Mouse (Mus musculus) forebrain, postnatal 0 days (tissue): ENCODE measurements around the gene Suox. TPM values are rescaled to one million over a fixed set of nuclear protein-coding genes. Genes with fewer than 3 reads are reported as not detected.
"Not testable (repeated sequence)": the region's sequence is repeated elsewhere in the genome, so short reads cannot be mapped to it uniquely, and the experiment has no call there.

Experiments used
- ATAC-seq: fragments of 200-750 bp; cut with Nextera tagmentation; 2 replicates; pipeline ENCODE4 v1.8.0; 2017; ENCODE audit warnings: mild to moderate bottlenecking, moderate library complexity
- DNase-seq: peaks from one replicate; pipeline ENCODE4 v3.0.0-alpha.2; 2015
- H3K27ac ChIP-seq: fragments of 300-500 bp; sonication (generic); 2 replicates; pipeline ENCODE4 v1.5.1; 2014; ENCODE audit warnings: low read depth, mild to moderate bottlenecking, antibody characterized with exemption, low read length, moderate library complexity, mixed read lengths
- H3K27me3 ChIP-seq: fragments of 300-500 bp; sonication (generic); 2 replicates; pipeline ENCODE4 v1.6.1; 2014; ENCODE audit warnings: mild to moderate bottlenecking, low read length, mixed read lengths; ENCODE audit not compliant: insufficient read depth
- H3K36me3 ChIP-seq: fragments of 300-500 bp; sonication (generic); 2 replicates; pipeline ENCODE4 v1.6.1; 2014; ENCODE audit warnings: mild to moderate bottlenecking, moderate library complexity; ENCODE audit not compliant: insufficient read depth
- H3K4me1 ChIP-seq: fragments of 300-500 bp; sonication (generic); 2 replicates; pipeline ENCODE4 v1.6.1; 2014; ENCODE audit warnings: antibody characterized with exemption; ENCODE audit not compliant: insufficient read depth
- H3K4me2 ChIP-seq: fragments of 300-500 bp; sonication (generic); 2 replicates; pipeline ENCODE4 v1.6.1; 2014; ENCODE audit warnings: low read depth, mild to moderate bottlenecking, moderate library complexity
- H3K4me3 ChIP-seq: fragments of 300-500 bp; sonication (generic); 2 replicates; pipeline ENCODE4 v1.5.1; 2014; ENCODE audit warnings: low read depth, low read length, mixed read lengths
- H3K9ac ChIP-seq: fragments of 300-500 bp; sonication (generic); 2 replicates; pipeline ENCODE4 v1.6.1; 2014; ENCODE audit warnings: mild to moderate bottlenecking
- H3K9me3 ChIP-seq: fragments of 300-500 bp; sonication (generic); 2 replicates; pipeline ENCODE4 v1.6.1; 2016; ENCODE audit warnings: low read length
- CTCF ChIP-seq: sonication (generic); IDR thresholded peaks from 2 replicates; pipeline ENCODE4 v1.5.1; 2016; ENCODE audit warnings: antibody characterized with exemption, control low read depth, low read depth
- WGBS: fragments of 180-500 bp; shearing (Covaris S2); extraction: QIAGEN DNeasy Blood & Tissue Kit; methylation state at CpG from one replicate; pipeline ENCODE4 v1.1.7; 2014; 5-methylcytosine and 5-hydroxymethylcytosine counted together
- polyA plus RNA-seq: library from polyadenylated mRNA; unstranded; fragments of >200 nt; fragmentation: Nextera tagmentation; extraction: Ambion mirVana; gene quantifications from 2 replicates; pipeline ENCODE4 v1.2.1, GENCODE M21; 2015
- total RNA-seq: library from RNA; depleted of rRNA; stranded (reverse); fragments of >200 nt; gene quantifications from 2 replicates; pipeline ENCODE4 v1.2.3, GENCODE M21; 2014

Suox gene
- total and polyA plus RNA-seq, 2 experiments from 2014 or later, result 10.1 to 10.6 TPM

DNA sequence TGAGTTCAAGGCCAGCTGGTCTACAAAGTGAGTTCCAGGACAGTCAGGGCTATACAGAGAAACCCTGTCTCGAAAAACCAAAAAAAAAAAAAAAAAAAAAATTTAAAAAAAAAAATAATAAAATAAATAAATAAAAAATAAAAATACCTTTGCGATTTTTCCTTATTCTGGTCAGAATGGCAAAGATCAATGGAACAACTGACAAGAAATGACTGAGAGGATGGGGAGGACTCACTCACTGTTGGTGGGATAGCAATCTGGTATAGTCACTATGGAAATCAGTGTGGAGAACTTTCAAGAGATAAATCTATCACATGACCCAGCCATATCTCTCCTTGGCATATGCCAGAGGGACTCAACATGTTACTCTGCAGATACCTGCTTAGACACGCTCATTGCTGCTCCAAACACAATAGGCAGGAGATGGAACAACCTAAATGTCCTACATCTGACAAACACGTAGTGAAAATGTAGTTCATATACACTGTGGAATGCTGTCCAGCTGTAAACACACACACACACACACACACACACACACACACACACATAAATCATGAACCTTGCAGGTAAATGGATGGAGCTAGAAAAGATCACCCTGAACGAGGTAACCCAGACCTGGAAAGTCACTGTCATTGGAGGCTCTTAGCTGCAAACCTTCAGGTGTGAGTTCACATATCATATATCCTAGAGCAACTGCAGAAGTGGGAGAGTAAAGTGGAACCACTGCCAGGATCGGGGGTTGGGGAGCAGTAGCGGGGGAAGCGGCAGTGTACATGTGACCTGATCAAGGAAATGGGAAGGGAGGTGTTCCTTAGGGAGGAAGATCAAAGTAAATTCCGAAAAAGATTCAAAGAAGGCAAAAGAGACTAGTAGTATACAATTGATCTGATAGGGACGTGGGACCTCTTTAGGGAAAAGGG lies 46.2 kb downstream of the Suox start:
- DNase-seq (no peak), ATAC-seq (no peak)
- no peaks in the 10 kb centered on the region for H3K9me3 ChIP-seq
- no peak overlapping the region for H3K4me2 ChIP-seq
- no peaks in the 10 kb centered on the region for H3K27me3 ChIP-seq
- no peak for TF ChIP-seq CTCF
- no peak overlapping the region for H3K9ac ChIP-seq
- no peak overlapping the region for H3K4me3 ChIP-seq
- 0 out of 2 replicates have a peak, but pooled peaks cover 8% of the 10 kb centered on the region for H3K4me1 ChIP-seq
- H3K27ac ChIP-seq, result no peak overlapping the region
- 89% methylated on average over 10 of the region's 10 CpGs for WGBS
- peaks cover 24% of the 10 kb centered on the region for H3K36me3 ChIP-seq

DNA sequence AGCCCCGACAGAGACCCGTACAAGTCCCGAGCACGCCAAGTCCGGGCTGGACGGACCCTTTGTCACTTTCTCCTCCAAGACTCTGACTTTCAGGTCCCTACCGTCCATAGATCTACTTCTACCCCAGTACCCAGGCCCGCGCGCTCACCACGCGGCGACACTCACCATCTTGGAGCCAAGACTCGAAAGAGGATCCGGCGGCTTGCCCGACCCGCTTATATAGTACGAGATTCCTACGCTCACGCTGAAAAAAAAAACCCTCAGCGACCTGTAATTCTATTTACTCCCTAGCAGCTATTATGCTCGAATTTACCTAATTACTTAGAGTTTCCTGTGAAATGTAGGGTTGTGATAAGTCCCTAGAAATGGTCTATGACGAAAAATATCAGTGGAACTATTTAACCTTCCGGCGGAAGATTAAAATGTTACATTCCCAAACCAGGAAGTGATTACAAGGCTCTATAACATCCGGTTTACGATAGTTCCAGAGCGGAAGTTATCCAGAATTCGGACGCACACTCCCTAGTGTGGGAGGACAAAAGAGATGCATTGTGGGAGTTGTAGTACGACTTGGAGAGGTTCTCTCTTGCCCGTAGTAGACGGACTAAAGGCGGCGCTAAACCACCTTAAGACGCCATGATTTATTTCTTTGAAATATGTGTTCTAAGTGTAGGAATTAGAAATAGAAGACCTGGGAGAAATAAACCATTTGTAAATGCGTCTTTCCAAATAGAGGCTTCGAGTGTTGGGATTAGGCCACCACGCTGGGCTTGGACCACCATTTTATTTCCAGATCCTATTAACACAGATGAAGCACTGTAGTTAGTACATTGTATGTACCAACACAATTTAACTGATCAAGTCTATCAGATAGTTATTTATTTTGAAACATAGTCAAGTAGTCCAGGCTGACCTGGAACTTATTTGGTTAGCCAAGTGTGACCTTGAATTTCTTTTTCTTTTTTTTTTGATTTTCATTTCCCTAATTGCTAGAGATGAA lies 47.3 kb downstream of the Suox start, which contains the start of gene Rps26:
TSS of gene Rps26 (minus strand) at position 437 of the 1,000 bp plus-strand sequence.
- peak within 1 kb of the TSS; percentile 57 for H3K4me3 ChIP-seq
- H3K9ac ChIP-seq, result peak within 1 kb of the TSS; percentile 75
- H3K36me3 ChIP-seq, result peaks cover 22% of the 10 kb centered on the region
- under 1% methylated on average over 40 of the region's 40 CpGs for WGBS
- H3K9me3 ChIP-seq, result no peaks in the 10 kb centered on the region
- TF ChIP-seq CTCF, result peak; percentile 65
- DNase-seq (peak; percentile 98), ATAC-seq (peak; percentile 98)
- peak within 1 kb of the TSS; percentile 76 for H3K4me2 ChIP-seq
- H3K27me3 ChIP-seq, result no peaks in the 10 kb centered on the region
- 0 out of 2 replicates have a peak, but pooled peaks cover 8% of the 10 kb centered on the region for H3K4me1 ChIP-seq
- peak within 1 kb of the TSS; percentile 78 for H3K27ac ChIP-seq

DNA sequence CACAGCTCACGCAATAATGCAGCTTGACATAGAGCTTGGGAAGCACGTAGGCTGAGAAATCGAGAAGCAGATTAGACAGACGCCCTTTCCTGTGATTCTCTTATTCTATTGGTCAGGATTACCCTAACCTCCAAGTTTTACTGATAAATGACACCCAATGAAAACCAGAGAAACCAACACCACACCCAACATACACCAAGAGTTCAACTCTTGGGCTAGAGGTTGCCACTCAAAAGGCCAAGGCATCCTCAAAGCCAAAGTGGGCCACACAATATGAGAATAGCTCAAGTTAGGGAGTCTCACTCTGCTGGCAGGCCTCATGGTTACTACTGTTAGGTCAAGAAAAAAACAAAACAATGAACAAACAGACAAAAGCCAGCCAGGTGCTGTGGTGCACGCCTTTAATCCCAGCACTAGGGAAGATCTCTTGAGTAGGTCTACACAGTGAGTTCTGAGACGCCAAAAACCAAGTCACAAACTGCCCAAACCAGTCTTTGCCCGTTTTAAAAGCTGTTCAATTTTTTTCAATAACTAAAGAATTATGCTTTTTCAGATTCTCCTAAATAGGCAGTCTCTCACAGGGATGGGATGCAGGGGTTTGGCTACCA lies 48.5 kb downstream of the Suox start:
- Histone ChIP-seq H3K4me2 (peak overlapping the region; percentile 76), H3K27me3 (no peaks in the 10 kb centered on the region), H3K9ac (peak overlapping the region; percentile 75), H3K9me3 (no peaks in the 10 kb centered on the region), H3K4me3 (peak overlapping the region; percentile 57), H3K36me3 (peaks cover 22% of the 10 kb centered on the region), H3K4me1 (0 out of 2 replicates have a peak, but pooled peaks cover 8% of the 10 kb centered on the region), H3K27ac (peak overlapping the region; percentile 78)
- 44% methylated on average over 7 of the region's 7 CpGs for WGBS
- no peak for TF ChIP-seq CTCF
- no peak for ATAC-seq
- no peak for DNase-seq

DNA sequence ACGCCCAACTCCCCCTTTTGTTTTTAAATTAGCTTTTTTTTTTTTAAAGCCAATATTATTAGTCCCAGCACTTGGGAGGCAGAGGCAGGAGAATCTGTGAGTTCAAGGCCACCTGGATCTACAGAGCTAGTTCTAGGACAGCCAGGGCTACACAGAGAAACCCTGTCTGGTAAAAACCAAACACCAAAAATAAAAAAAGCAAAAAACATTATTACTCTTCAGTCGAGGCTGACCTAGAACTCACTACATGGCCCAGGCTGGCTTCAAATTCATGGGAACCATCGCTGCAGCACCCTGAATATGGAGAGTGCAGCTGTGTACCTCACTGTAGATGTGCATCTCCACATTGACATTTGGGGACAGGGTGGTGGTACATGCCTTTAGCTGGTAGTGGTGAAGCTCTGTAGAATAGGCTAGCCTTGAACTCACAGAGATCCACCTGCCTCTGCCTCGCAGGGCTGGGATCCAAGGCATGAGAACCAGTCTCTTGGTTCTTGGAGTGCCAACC lies 50.7 kb downstream of the Suox start:
- not testable (repeated sequence) for H3K4me3 ChIP-seq, H3K27ac ChIP-seq, H3K27me3 ChIP-seq, DNase-seq, H3K9ac ChIP-seq, H3K4me2 ChIP-seq, ATAC-seq, H3K4me1 ChIP-seq, H3K9me3 ChIP-seq
- peaks cover 22% of the 10 kb centered on the region for H3K36me3 ChIP-seq
- 84% methylated on average over 3 of the region's 4 CpGs for WGBS

DNA sequence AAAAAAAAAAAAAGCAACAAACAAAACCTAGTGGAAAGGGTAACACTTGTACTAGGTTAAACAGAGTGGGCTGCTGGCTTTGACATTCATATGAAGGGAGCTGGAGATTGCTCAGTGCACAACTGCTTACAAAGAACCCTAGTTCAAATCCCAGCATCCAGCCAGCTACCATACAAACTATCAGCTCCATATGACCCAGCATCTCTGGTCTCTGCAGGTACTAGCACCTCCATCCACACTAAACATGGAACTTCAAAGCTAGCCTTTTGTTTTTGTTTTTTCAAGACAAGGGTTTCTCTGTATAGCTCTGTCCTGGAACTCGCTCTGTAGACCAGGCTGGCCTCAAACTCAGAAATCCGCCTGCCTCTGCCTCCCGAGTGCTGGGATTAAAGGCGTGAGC lies 51.2 kb downstream of the Suox start:
- Histone ChIP-seq H3K9me3 (no peaks in the 10 kb centered on the region), H3K36me3 (peaks cover 22% of the 10 kb centered on the region), H3K27ac (no peak overlapping the region), H3K9ac (no peak overlapping the region), H3K4me2 (no peak overlapping the region), H3K4me3 (no peak overlapping the region), H3K4me1 (0 out of 2 replicates have a peak, but pooled peaks cover 8% of the 10 kb centered on the region), H3K27me3 (no peaks in the 10 kb centered on the region)
- ATAC-seq, result no peak
- 82% methylated on average over 4 of the region's 4 CpGs for WGBS
- no peak for TF ChIP-seq CTCF
- DNase-seq, result no peak

DNA sequence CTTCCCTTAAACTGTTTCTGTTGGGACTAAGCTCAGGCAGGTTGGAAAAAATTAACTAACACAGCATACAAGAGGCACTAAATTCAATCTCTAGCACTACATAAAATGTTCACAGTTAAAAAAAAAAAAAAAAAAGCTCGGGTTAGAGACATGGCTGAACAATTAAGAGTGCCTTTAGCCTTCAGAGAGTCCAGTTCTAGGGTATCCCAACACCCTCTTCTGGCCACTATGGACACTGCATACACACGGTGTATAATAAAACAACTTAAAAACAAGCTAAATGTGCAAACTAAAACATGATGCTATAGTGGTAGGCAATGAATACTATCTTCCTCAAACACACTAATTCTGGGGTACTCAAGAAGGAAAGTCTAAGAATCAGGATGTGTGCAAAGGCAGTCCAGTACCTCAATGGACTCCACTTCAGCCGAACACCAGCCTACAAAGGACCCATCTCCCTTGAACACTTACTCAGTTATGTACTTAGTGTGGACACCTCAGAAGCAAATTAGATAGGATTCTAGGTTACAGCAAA lies 51.8 kb downstream of the Suox start:
- H3K4me3 ChIP-seq, result no peak overlapping the region
- no peak overlapping the region for H3K9ac ChIP-seq
- whole genome bisulfite sequencing, result 82% methylated on average over 3 of the region's 3 CpGs
- ATAC-seq (no peak), DNase-seq (no peak)
- 0 out of 2 replicates have a peak, but pooled peaks cover 8% of the 10 kb centered on the region for H3K4me1 ChIP-seq
- H3K4me2 ChIP-seq, result no peak overlapping the region
- H3K27me3 ChIP-seq, result no peaks in the 10 kb centered on the region
- no peaks in the 10 kb centered on the region for H3K9me3 ChIP-seq
- TF ChIP-seq CTCF, result no peak
- H3K36me3 ChIP-seq, result peaks cover 22% of the 10 kb centered on the region
- H3K27ac ChIP-seq, result no peak overlapping the region
